Mouse (Mus musculus) layer of hippocampus, adult 9-10 months (tissue): ENCODE measurements at regions not wholly inside any gene's neighbourhood (a gene's known extent, or its start where the extent isn't known, plus 50 kb on each side); places are given as distances from the start of the nearest gene placed in this dataset.
A peak's percentile ranks its signal among the peaks of the same experiment; 100 is the strongest.

Experiments used
- DNase-seq: peaks from one replicate; pipeline ENCODE4 v3.0.0; 2022; ENCODE audit warnings: low spot score

- DNase-seq = no peak
Measured at GRCm38 (mm10) chrX:13344701-13345100, 63.9 kb downstream of the Ddx3x start.

- DNase-seq = no peak
Measured at GRCm38 (mm10) chrX:13345126-13345525, 64.4 kb downstream of the Ddx3x start.

GRCm38 (mm10) chrX:13346011-13346631, 65.4 kb downstream of the Ddx3x start:
- no peak for DNase-seq

- no peak for DNase-seq
Measured at GRCm38 (mm10) chrX:13346696-13347026, 65.9 kb downstream of the Ddx3x start.

- peak; percentile 37 for DNase-seq
Measured at GRCm38 (mm10) chrX:13347027-13347840, 66.5 kb downstream of the Ddx3x start.

- no peak for DNase-seq
Measured at GRCm38 (mm10) chrX:13348415-13348814, 67.6 kb downstream of the Ddx3x start.

- no peak for DNase-seq
Measured at GRCm38 (mm10) chrX:13350461-13350860, 69.7 kb downstream of the Ddx3x start.

- DNase-seq = no peak
Measured at GRCm38 (mm10) chrX:13357149-13357783, 76.5 kb downstream of the Ddx3x start.

GRCm38 (mm10) chrX:13357973-13358372, 77.2 kb downstream of the Ddx3x start:
- DNase-seq = no peak

GRCm38 (mm10) chrX:13360436-13360835, 79.7 kb downstream of the Ddx3x start:
- no peak for DNase-seq

- no peak for DNase-seq
Measured at GRCm38 (mm10) chrX:13370319-13370718, 89.5 kb downstream of the Ddx3x start.

- no peak for DNase-seq
Measured at GRCm38 (mm10) chrX:13372752-13373151, 92.0 kb downstream of the Ddx3x start.

GRCm38 (mm10) chrX:13386354-13386753, 79.6 kb upstream of the Nyx start:
- no peak for DNase-seq

- no peak for DNase-seq
Measured at GRCm38 (mm10) chrX:13398466-13398865, 67.4 kb upstream of the Nyx start.

GRCm38 (mm10) chrX:13412726-13413125, 53.2 kb upstream of the Nyx start:
- DNase-seq = no peak

- no peak for DNase-seq
Measured at GRCm38 (mm10) chrX:13413135-13413534, 52.8 kb upstream of the Nyx start.
